Mouse (Mus musculus) T-helper 17 cell (primary cell): ENCODE measurements around the gene Cln3.

Experiments used
- in situ Hi-C, 2 experiments: fragments of 300-600 bp; cut with MboI, MseI; formaldehyde crosslinking; loops; 1 replicate in 1 of 2; 2 replicates in 1 of 2; pipeline ENCODE4 v1.15.1; 2025; ENCODE audit warnings: high pct_unique_total_duplicates in 2 of 2

The Cln3 gene

DNA sequence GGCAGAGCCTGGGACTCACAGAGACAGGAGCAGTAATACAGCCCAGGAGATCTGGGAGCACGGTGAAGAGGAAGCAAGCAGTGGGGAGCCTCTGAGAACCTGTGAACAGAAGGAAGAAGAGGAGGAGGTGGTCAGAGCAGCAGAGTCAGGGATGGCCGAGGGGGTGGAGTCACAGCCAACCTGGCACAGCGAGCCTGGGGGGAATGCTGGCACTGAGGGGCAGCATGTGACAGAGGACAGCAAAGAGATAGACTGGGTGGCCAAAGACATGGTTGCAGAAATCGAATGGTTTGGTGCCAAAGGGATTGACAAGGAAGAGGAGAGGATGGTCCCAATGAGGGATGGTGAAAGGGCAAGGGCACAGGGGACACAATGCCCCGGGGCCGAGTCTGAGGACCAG is at the start of gene Cln3:
Gene Cln3 (minus strand): TSS at position 101 of the 400 bp plus-strand sequence.
- in situ Hi-C loops, result loop anchor here in 1 of 2 experiments (10.0 kb wide), 1 partner anchor 1939 kb away; the partner anchor contains the start of gene Bag3

- in situ Hi-C loops, result loop anchor here (5.0 to 10.0 kb wide), 2 partner anchors 58 to 61 kb away; no protein-coding TSS in a partner anchor
These were observed 49.8 kb upstream of the Cln3 start for GRCm38 (mm10) chr7:126635375-126635774.

- in situ Hi-C loops, result loop anchor here in 1 of 2 experiments (10.0 kb wide), 1 partner anchor 58 kb away; no protein-coding TSS in a partner anchor
These were observed 46.9 kb upstream of the Cln3 start for GRCm38 (mm10) chr7:126632478-126632877.

GRCm38 (mm10) chr7:126630824-126631518 is 45.4 kb upstream of the Cln3 start, which contains the start of gene Nupr1:
Gene Nupr1, minus strand, starts transcription at chr7:126630861.
- in situ Hi-C loops, result loop anchor here in 1 of 2 experiments (10.0 kb wide), 1 partner anchor 56 kb away; no protein-coding TSS in a partner anchor

- in situ Hi-C loops, result loop anchor here in 1 of 2 experiments (10.0 kb wide), 1 partner anchor 55 kb away; no protein-coding TSS in a partner anchor
These were observed 44.3 kb upstream of the Cln3 start for GRCm38 (mm10) chr7:126629915-126630314.

- in situ Hi-C loops, result no loop called here
These were observed 42.5 kb upstream of the Cln3 start for GRCm38 (mm10) chr7:126628111-126628510.

GRCm38 (mm10) chr7:126625807-126626600 is 40.4 kb upstream of the Cln3 start:
- in situ Hi-C loops, result no loop called here

DNA sequence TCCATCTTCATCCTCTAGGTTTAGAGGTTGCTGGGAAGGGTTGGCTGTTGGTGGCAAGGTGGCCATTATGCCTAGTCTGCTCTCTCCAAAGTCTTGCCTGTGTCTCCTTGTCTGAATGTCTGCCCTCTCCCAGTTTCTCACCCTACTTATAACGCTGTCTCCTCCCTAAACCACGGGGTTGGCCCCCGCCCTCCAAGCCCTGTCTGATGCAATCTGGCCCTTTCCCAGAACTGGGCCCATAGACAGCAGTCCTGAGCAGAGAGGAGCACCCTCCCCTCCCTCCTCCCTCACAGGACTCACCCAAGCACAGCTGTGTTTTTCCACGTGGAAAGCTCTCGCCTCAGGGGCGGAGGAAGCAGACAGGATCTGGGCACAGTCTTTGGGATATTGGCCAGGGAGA is 39.8 kb upstream of the Cln3 start:
- in situ Hi-C loops, result no loop called here

DNA sequence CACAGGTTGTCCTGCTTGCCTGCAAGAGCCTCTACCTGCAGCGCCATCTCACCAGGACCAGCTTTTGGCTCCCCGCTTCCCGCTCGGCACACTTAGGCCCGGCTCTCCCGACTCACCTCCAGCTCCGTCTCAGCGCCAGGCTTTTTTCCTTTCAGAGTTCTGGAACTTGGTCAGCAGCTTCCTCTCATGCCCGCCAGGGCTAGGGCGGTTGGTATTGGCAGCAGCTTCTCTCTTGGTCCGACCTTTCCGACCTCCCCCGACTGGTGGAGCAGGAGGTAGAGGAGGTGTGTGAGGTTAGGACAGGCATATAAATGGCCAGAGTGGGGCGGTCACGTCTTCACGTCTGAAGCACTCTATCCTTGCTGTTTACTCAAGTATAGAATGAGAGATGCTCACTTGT is 39.2 kb upstream of the Cln3 start:
- in situ Hi-C loops, result no loop called here

GRCm38 (mm10) chr7:126623381-126623780 is 37.8 kb upstream of the Cln3 start:
- in situ Hi-C loops, result no loop called here

GRCm38 (mm10) chr7:126621452-126622359 is 36.1 kb upstream of the Cln3 start:
- in situ Hi-C loops, result no loop called here

DNA sequence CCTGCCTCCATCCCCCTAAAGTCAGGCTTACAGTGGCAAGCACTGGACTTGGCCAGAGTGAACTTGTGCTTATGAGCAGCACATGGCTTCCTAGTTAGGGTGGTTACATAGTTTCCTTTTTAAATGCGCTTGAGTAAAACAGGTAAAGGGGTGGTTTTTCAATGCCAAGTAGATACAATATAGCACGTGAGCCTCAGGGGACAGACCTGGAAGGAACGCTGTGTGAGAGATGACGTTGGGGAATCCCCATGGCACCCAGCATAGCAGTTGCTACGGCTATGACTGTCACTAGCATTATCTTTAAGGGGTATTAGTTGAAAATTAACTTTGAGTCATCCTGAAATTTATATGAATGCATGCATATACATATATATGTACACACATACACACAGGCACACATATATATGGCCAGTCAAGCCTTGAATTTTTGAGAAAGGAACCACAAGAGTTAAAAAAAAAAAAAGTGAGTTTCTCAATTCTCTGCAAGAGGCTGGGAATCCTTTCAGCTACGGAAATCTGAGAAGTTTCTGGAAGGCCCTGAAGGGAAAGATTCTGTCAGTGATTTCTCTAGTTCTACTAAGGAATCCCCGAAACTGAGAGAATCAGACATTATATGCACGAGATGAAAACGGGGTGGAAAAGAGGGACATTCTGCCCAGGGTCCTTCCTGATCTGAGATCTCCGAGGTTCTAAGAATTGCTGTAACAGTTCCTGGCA is 34.1 kb upstream of the Cln3 start:
- in situ Hi-C loops, result no loop called here

DNA sequence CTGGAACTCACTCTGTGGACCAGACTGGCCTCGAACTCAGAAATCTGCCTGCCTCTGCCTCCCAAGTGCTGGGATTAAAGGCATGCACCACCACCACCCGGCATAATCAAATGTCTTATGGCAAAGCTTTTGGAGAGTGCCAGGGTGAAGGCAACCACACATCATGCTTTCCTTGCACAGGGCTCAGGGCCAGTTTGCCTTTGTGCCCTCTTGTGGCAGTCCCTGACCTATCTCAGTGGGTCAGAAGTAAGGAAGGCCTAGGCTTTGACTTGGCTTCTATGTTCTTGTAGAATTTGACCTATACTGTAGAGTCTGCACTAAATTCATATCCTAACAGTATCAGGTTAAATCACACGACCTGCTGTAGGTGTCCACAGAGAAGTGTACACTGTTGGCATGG is 31.1 kb upstream of the Cln3 start:
- in situ Hi-C loops, result no loop called here

- in situ Hi-C loops, result no loop called here
These were observed 27.1 kb upstream of the Cln3 start for GRCm38 (mm10) chr7:126612736-126613135.

GRCm38 (mm10) chr7:126607796-126608195 is 22.2 kb upstream of the Cln3 start:
- in situ Hi-C loops, result no loop called here

DNA sequence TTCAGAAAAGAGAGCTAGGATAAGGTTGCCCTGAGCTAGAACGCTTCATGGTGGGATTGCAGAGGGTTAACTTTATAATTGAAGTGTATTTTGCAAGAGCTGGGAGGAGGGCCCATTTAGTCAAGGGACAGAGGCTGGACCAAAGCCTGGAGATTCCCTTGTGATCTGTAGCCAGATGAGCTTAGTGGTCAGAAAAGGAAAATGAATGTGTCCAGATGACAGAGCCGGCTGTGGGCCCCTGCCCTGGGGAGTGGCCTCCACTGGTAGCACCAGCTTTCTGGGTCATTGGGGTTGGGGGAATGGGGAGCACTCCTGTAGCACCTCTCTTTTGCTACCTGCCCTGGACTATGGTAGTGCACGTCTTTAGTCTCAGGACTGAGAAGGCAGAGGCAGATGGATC is 21.4 kb upstream of the Cln3 start:
- in situ Hi-C loops, result no loop called here

DNA sequence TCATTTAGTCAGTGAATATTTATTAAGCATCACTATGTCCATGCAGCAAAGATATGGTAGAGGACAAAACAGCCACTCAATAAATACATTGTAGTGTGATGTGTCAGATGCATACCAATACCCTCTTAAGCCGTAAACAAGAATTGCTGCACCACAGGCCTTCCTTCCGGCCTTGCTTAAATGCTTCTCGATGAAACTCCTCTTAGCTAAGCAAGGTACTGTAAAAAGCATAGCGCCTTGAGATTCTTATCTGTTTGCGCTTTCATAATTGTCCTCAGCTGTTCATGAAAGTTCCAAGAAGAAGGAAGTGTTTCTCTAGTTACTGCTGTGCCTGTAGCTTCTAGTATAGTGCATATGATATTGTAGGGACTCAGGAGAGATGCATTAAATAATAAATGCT is 21.0 kb upstream of the Cln3 start:
- in situ Hi-C loops, result no loop called here

- in situ Hi-C loops, result no loop called here
These were observed 17.0 kb upstream of the Cln3 start for GRCm38 (mm10) chr7:126602650-126603049.

DNA sequence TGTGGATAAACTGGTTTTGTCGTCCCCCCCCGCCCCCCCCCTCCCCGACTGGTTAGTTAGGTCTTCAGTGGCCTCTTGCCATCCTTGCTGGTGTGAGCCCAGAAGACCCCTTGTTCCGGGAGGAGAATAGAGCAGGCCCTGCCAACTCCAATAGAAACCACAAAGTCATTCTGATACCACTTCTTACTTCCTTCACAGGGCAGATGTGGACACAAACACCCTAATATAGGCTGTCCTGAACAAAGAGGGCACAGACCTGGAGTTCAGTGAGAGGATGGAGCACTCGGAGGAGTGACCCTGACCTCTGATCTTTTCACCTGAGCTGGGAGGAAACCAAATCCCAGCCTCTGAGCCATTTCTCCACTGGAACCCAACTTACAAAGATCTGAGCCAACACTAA is 16.3 kb upstream of the Cln3 start:
- in situ Hi-C loops, result no loop called here

- in situ Hi-C loops, result no loop called here
These were observed 13.3 kb upstream of the Cln3 start for GRCm38 (mm10) chr7:126598919-126599318.

- in situ Hi-C loops, result no loop called here
These were observed 10.8 kb upstream of the Cln3 start for GRCm38 (mm10) chr7:126596414-126596813.
